Mouse (Mus musculus) embryo, embryonic 10.5 days (tissue): Measurements from ENCODE around the gene Naaa.

Experiments
- DNase-seq: peaks from one replicate; pipeline ENCODE4 v3.0.0-alpha.2; 2015; ENCODE audit warnings: low spot score

The Naaa gene

GRCm38 (mm10) chr5:92263761-92264359 is 14.1 kb downstream of the Naaa start:
- DNase-seq, result peak; percentile 58

GRCm38 (mm10) chr5:92262646-92263045 is 15.3 kb downstream of the Naaa start:
- no peak for DNase-seq

GRCm38 (mm10) chr5:92256218-92256617 is 21.8 kb downstream of the Naaa start, which contains the start of gene Ppef2:
TSS of gene Ppef2 (minus strand) at chr5:92256278.
- DNase-seq, result peak; percentile 42

GRCm38 (mm10) chr5:92254476-92254875 is 23.5 kb downstream of the Naaa start:
- no peak for DNase-seq

- DNase-seq, result peak; percentile 53
Measured at GRCm38 (mm10) chr5:92252797-92253343, 25.1 kb downstream of the Naaa start.

GRCm38 (mm10) chr5:92252031-92252430 is 25.9 kb downstream of the Naaa start:
- DNase-seq, result no peak

GRCm38 (mm10) chr5:92248614-92249013 is 29.4 kb downstream of the Naaa start:
- no peak for DNase-seq

- DNase-seq, result no peak
Measured at GRCm38 (mm10) chr5:92245483-92245882, 32.5 kb downstream of the Naaa start.

- DNase-seq, result no peak
Measured at GRCm38 (mm10) chr5:92244900-92245299, 33.1 kb downstream of the Naaa start.

- no peak for DNase-seq
Measured at GRCm38 (mm10) chr5:92240769-92241168, 37.2 kb downstream of the Naaa start.

- peak; percentile 81 for DNase-seq
Measured at GRCm38 (mm10) chr5:92239333-92240232, 38.4 kb downstream of the Naaa start.

GRCm38 (mm10) chr5:92234939-92235557 is 42.9 kb downstream of the Naaa start:
- DNase-seq, result no peak

- no peak for DNase-seq
Measured at GRCm38 (mm10) chr5:92233366-92233765, 44.6 kb downstream of the Naaa start.

GRCm38 (mm10) chr5:92231836-92232235 is 46.1 kb downstream of the Naaa start:
- no peak for DNase-seq

- DNase-seq, result no peak
Measured at GRCm38 (mm10) chr5:92230306-92230705, 47.7 kb downstream of the Naaa start.

GRCm38 (mm10) chr5:92229514-92229913 is 48.5 kb downstream of the Naaa start:
- no peak for DNase-seq

- peak; percentile 21 for DNase-seq
Measured at GRCm38 (mm10) chr5:92228776-92229175, 49.2 kb downstream of the Naaa start.

- DNase-seq, result no peak
Measured at GRCm38 (mm10) chr5:92227782-92228181, 50.2 kb downstream of the Naaa start.

GRCm38 (mm10) chr5:92220287-92220902 is 57.6 kb downstream of the Naaa start:
- no peak for DNase-seq

GRCm38 (mm10) chr5:92219826-92220225 is 58.1 kb downstream of the Naaa start:
- DNase-seq, result no peak

GRCm38 (mm10) chr5:92218915-92219793 is 58.8 kb downstream of the Naaa start:
- DNase-seq, result peak; percentile 11
